6 mouse cellular contexts compared by ENCODE assay signal in the genomic region with DNA sequence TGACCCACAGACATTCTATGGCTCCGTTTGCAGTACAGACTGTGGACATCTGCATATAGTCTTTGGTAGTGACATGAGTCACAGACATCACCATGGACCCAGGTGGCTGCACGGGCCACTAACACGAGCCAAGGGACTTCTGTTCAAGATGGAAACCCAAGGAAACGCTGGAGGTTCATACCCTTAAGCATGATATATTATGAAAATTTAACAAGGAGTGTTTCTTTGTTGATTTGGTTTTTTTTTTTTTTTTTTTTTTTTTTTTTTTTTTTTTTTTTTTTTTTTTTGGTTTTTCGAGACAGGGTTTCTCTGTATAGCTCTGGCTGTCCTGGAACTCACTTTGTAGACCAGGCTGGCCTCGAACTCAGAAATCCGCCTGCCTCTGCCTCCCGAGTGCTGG. TPM values are rescaled to one million over a fixed set of nuclear protein-coding genes. Genes with fewer than 3 reads are reported as not detected.
A peak's percentile ranks its signal among the peaks of the same experiment; 100 is the strongest.
DNase-seq lines count a peak whose midpoint lies in the region; TF ChIP-seq lines count a peak whose summit lies in the region.
"Not testable (repeated sequence)": the region's sequence is repeated elsewhere in the genome, so short reads cannot be mapped to it uniquely, and the experiment has no call there.
"Had no signal": no experiment of that assay in that cellular context is flagged by ENCODE, and none has a peak within 500 bp of the region (broad histone marks: within the 10 kb centered on the region; RNA-seq: fewer than 3 reads in every experiment).

No protein-coding gene starts in this region.

- not testable (repeated sequence) for DNase-seq in CH12.LX (ENCODE audit: extremely low read depth); ES-E14 (ENCODE audit: low read depth, low spot score); MEL (ENCODE audit: low read depth, low spot score)

- not testable (repeated sequence) for H3K27ac ChIP-seq in CH12.LX (ENCODE audit: insufficient read depth, low read depth); ES-E14 (ENCODE audit: insufficient read depth, low read depth, low read length, poor library complexity, severe bottlenecking); MEL (ENCODE audit: control insufficient read depth, low read depth, low read length)

- H3K4me3 ChIP-seq in CH12.LX (replicated peaks in 1 of 3; ENCODE audit: low read depth in 2 of 3, low read length in 2 of 3, poor library complexity in 1 of 3); ES-E14 (ENCODE audit: insufficient read depth in 1 of 2, low read depth in 1 of 2, low read length in 2 of 2, poor library complexity in 1 of 2, severe bottlenecking in 1 of 2); MEL (ENCODE audit: control insufficient read depth in 1 of 2, insufficient read depth in 1 of 2, low read depth in 2 of 2, low read length in 2 of 2): not testable (repeated sequence)

- peaks cover 0 to 11% of the 10 kb centered on the region in 2 experiments for H3K36me3 ChIP-seq in CH12.LX (replicated peaks in 1 of 2; ENCODE audit: control insufficient read depth in 1 of 2, insufficient read depth in 1 of 2, low read length in 1 of 2)
- not testable (repeated sequence) for H3K36me3 ChIP-seq in ES-E14 (ENCODE audit: control insufficient read depth, insufficient read depth, low read length, poor library complexity, severe bottlenecking); MEL (ENCODE audit: control insufficient read depth in 1 of 2, insufficient read depth in 2 of 2, low read length in 2 of 2)

- not testable (repeated sequence) for TF ChIP-seq POLR2A in CH12.LX (IDR thresholded peaks at IDR 0.05; ENCODE audit: low read depth, low read length); MEL (IDR thresholded peaks at IDR 0.05; ENCODE audit: control insufficient read depth in 1 of 2, insufficient read depth in 1 of 2, low read depth in 1 of 2, low read length in 2 of 2, poor library complexity in 1 of 2)

- not testable (repeated sequence) for H3K9ac ChIP-seq in CH12.LX (ENCODE audit: insufficient read depth, low read depth); ES-E14 (ENCODE audit: insufficient read depth, low read depth, low read length, poor library complexity, severe bottlenecking); MEL (ENCODE audit: control insufficient read depth, low read depth, low read length, poor library complexity, severe bottlenecking)

- not testable (repeated sequence) for TF ChIP-seq RAD21 in CH12.LX (IDR thresholded peaks at IDR 0.05; ENCODE audit: low read depth, low read length); MEL (IDR thresholded peaks at IDR 0.05; ENCODE audit: low read depth, low read length)

- not testable (repeated sequence) for H3K27me3 ChIP-seq in CH12.LX (replicated peaks); MEL (ENCODE audit: control insufficient read depth in 1 of 2, insufficient read depth in 2 of 2, low read length in 2 of 2)

- not testable (repeated sequence) for TF ChIP-seq EP300 in CH12.LX (IDR thresholded peaks at IDR 0.05; ENCODE audit: low read length); MEL (IDR thresholded peaks at IDR 0.05; ENCODE audit: low read depth in 1 of 2, low read length in 2 of 2)

- H3K79me2 ChIP-seq in CH12.LX (replicated peaks; ENCODE audit: control insufficient read depth, extremely low read depth, insufficient read depth, poor library complexity, severe bottlenecking); MEL (ENCODE audit: control insufficient read depth, insufficient read depth, low read length, poor library complexity): not testable (repeated sequence)

- not testable (repeated sequence) for H3K9me3 ChIP-seq in CH12.LX (replicated peaks; ENCODE audit: low read length); ES-E14 (ENCODE audit: control insufficient read depth, insufficient read depth, low read depth, low read length); MEL (replicated peaks; ENCODE audit: insufficient read depth, low read length)

- H3K4me1 ChIP-seq in CH12.LX (ENCODE audit: control insufficient read depth in 1 of 2, insufficient read depth in 2 of 2) = peaks cover 6 to 12% of the 10 kb centered on the region in 2 experiments; a peak in 3 of 4 replicates
- not testable (repeated sequence) for H3K4me1 ChIP-seq in ES-E14 (ENCODE audit: control insufficient read depth in 2 of 2, insufficient read depth in 2 of 2, low read length in 2 of 2, poor library complexity in 1 of 2); MEL (ENCODE audit: control insufficient read depth in 1 of 2, insufficient read depth in 2 of 2, low read length in 2 of 2)

- in situ Hi-C loops in CH12.LX (cut with MboI; ENCODE audit: low pct_ligation_motif_present, low pct_unique_long_range_greater_than_20kb, low sequenced_read_pairs); ES-E14 (cut with MboI; ENCODE audit: low sequenced_read_pairs in 2 of 2, unreplicated experiment in 2 of 2): not testable (repeated sequence)

- dilution Hi-C loops in CH12.LX (cut with MboI; ENCODE audit: extremely low pct_ligation_motif_present, extremely low pct_unique_long_range_greater_than_20kb, low sequenced_read_pairs) = not testable (repeated sequence)

- TF ChIP-seq CTCF in CH12.LX (conservative IDR thresholded peaks at IDR 0.05 in 1 of 2, IDR thresholded peaks at IDR 0.05 in 1 of 2; ENCODE audit: low read depth in 2 of 2, low read length in 2 of 2); MEL (IDR thresholded peaks at IDR 0.05 in 2 of 3, conservative IDR thresholded peaks at IDR 0.05 in 1 of 3; ENCODE audit: control insufficient read depth in 1 of 3, insufficient read depth in 1 of 3, low read depth in 2 of 3, low read length in 3 of 3, poor library complexity in 1 of 3, severe bottlenecking in 1 of 3): not testable (repeated sequence)

- not testable (repeated sequence) for H3K4me2 ChIP-seq in CH12.LX (ENCODE audit: insufficient read depth, low read depth, poor library complexity, severe bottlenecking)

TF ChIP-seq in CH12.LX, 34 proteins besides CTCF, POLR2A, EP300 and RAD21:
- TF ChIP-seq ZNF384 (IDR thresholded peaks at IDR 0.05; ENCODE audit: low read depth, low read length) (peak; percentile 84), BHLHE40 (IDR thresholded peaks at IDR 0.05; ENCODE audit: low read depth, low read length) (0 out of 2 replicates have a peak, but pooled peaks have one; percentile 16)

TF ChIP-seq in ES-E14, 5 proteins besides CTCF, POLR2A, EP300 and RAD21:
- peak; percentile 66 for TF ChIP-seq ZNF384 (IDR thresholded peaks at IDR 0.05; ENCODE audit: low read depth, low read length)

TF ChIP-seq in MEL, 35 proteins besides CTCF, POLR2A, EP300 and RAD21:
- peak; percentile 56; the same call in 1 of the 2 replicates for TF ChIP-seq ZNF384 (IDR thresholded peaks at IDR 0.05; ENCODE audit: low read depth, low read length)

RNA-seq across cellular contexts. Expression of a gene that starts 6.0 kb away (rescaled TPM):
- total RNA-seq in CH12.LX (2012; rRNA removed) = 7.8 and 8.8 TPM in 2 replicates
- 15.0 and 16.8 TPM in 2 replicates for total RNA-seq in CH12.LX (2014; rRNA removed)
- 13.0 and 13.9 TPM in 2 replicates for polyA plus RNA-seq in CH12.LX (2012; ENCODE audit: insufficient read length, low read depth)
- total RNA-seq in ES-E14 (2012; rRNA removed) = 31.7 and 45.6 TPM in 2 replicates
- total RNA-seq in MEL (2012; rRNA removed) = 6.3 and 7.9 TPM in 2 replicates
- polyA plus RNA-seq in MEL (2012; ENCODE audit: insufficient read depth in 1 of 2, insufficient read length in 2 of 2, low read depth in 1 of 2, low replicate concordance in 2 of 2, missing spikeins in 1 of 2) = 10 to 100 TPM in 1 of 2 experiments, not detected in 1; 13.0 TPM

RNA-seq across cellular contexts. Expression of a gene that starts 12.2 kb away (rescaled TPM):
- total RNA-seq in CH12.LX (2012; rRNA removed) (132 and 143 TPM in 2 replicates), CH12.LX (2014; rRNA removed) (139 and 141 TPM in 2 replicates), ES-E14 (2012; rRNA removed) (0.16 and 0.49 TPM in 2 replicates), MEL (2012; rRNA removed) (not detected in 2 replicates)
- polyA plus RNA-seq in CH12.LX (2012; ENCODE audit: insufficient read length, low read depth) (199 and 234 TPM in 2 replicates), MEL (2012; ENCODE audit: insufficient read depth in 1 of 2, insufficient read length in 2 of 2, low read depth in 1 of 2, low replicate concordance in 2 of 2, missing spikeins in 1 of 2) (not detected)
- total RNA-seq: G1E had no signal
- polyA plus RNA-seq: C2C12, G1E, Patski had no signal

RNA-seq across cellular contexts. Expression of a gene that starts 25.3 kb away (rescaled TPM):
- total RNA-seq in CH12.LX (2012; rRNA removed) (38.4 and 42.6 TPM in 2 replicates), CH12.LX (2014; rRNA removed) (36.4 and 45.3 TPM in 2 replicates), ES-E14 (2012; rRNA removed) (238 and 481 TPM in 2 replicates), MEL (2012; rRNA removed) (28.9 and 33.3 TPM in 2 replicates)
- polyA plus RNA-seq in CH12.LX (2012; ENCODE audit: insufficient read length, low read depth) (37.8 and 61.7 TPM in 2 replicates), MEL (2012; ENCODE audit: insufficient read depth in 1 of 2, insufficient read length in 2 of 2, low read depth in 1 of 2, low replicate concordance in 2 of 2, missing spikeins in 1 of 2) (10 to 100 TPM in 1 of 2 experiments, not detected in 1; 81.6 TPM)

RNA-seq across cellular contexts. Expression of a gene that starts 26.0 kb away (rescaled TPM):
- total RNA-seq in CH12.LX (2012; rRNA removed) = 38.5 and 40.3 TPM in 2 replicates
- total RNA-seq in CH12.LX (2014; rRNA removed) = 35.7 and 42.6 TPM in 2 replicates
- 33.7 and 36.6 TPM in 2 replicates for polyA plus RNA-seq in CH12.LX (2012; ENCODE audit: insufficient read length, low read depth)
- total RNA-seq in ES-E14 (2012; rRNA removed) = 22.1 and 27.8 TPM in 2 replicates
- total RNA-seq in MEL (2012; rRNA removed) = 12.9 and 15.2 TPM in 2 replicates
- 10 to 100 TPM in 1 of 2 experiments, not detected in 1; 16.2 TPM for polyA plus RNA-seq in MEL (2012; ENCODE audit: insufficient read depth in 1 of 2, insufficient read length in 2 of 2, low read depth in 1 of 2, low replicate concordance in 2 of 2, missing spikeins in 1 of 2)

RNA-seq across cellular contexts. Expression of a gene that starts 33.1 kb away (rescaled TPM):
- total RNA-seq in CH12.LX (2012; rRNA removed) (0.42 TPM in 2 replicates), CH12.LX (2014; rRNA removed) (0.55 TPM in 1 of 2 replicates, not detected in the other), ES-E14 (2012; rRNA removed) (8.0 and 14.8 TPM in 2 replicates), MEL (2012; rRNA removed) (0.62 and 0.75 TPM in 2 replicates)
- polyA plus RNA-seq in CH12.LX (2012; ENCODE audit: insufficient read length, low read depth) (1.1 and 1.2 TPM in 2 replicates), MEL (2012; ENCODE audit: insufficient read depth in 1 of 2, insufficient read length in 2 of 2, low read depth in 1 of 2, low replicate concordance in 2 of 2, missing spikeins in 1 of 2) (1 to 10 TPM in 1 of 2 experiments, not detected in 1; 1.2 TPM)

Comparison
In these comparisons a context has a peak if more than half of its experiments do, and no peak if none do; other contexts are left out.
1. RNA of a gene that starts 12.2 kb away (total RNA-seq): 132 to 143 TPM in CH12.LX; 0.16 to 0.49 TPM in ES-E14 and not detected in MEL; every median in the first group is over 10 times any median in the second.